Mouse (Mus musculus) hematopoietic stem cell, adult 5-6 weeks (primary cell): ENCODE measurements at regions not wholly inside any gene's neighbourhood (a gene's known extent, or its start where the extent isn't known, plus 50 kb on each side); places are given as distances from the start of the nearest gene placed in this dataset.

Experiments
- ATAC-seq, 2 experiments: fragments of 125-278 bp in 1 of 2; replicated peaks in 1 of 2; 2 replicates each; pipeline ENCODE4 v1.8.0; 2016 to 2017; ENCODE audit warnings: inconsistent platforms in 2 of 2, mild to moderate bottlenecking in 2 of 2, moderate number of reproducible peaks in 2 of 2, low read depth in 1 of 2, moderate TSS enrichment in 1 of 2; ENCODE audit not compliant: low FRiP score in 2 of 2, poor library complexity in 2 of 2, severe bottlenecking in 2 of 2, insufficient read depth in 1 of 2, low TSS enrichment in 1 of 2

- ATAC-seq = no peak
These were observed 145.9 kb upstream of the Rarb start for GRCm38 (mm10) chr14:16964717-16965391.

- ATAC-seq = no peak
These were observed 143.4 kb upstream of the Rarb start for GRCm38 (mm10) chr14:16962216-16962826.

- no peak for ATAC-seq
These were observed 138.8 kb upstream of the Rarb start for GRCm38 (mm10) chr14:16957802-16958201.

- no peak for ATAC-seq
These were observed 135.8 kb upstream of the Rarb start for GRCm38 (mm10) chr14:16954511-16955443.

GRCm38 (mm10) chr14:16948736-16949135 lies 129.8 kb upstream of the Rarb start:
- no peak for ATAC-seq

- no peak for ATAC-seq
These were observed 125.5 kb upstream of the Rarb start for GRCm38 (mm10) chr14:16944441-16944840.

- no peak for ATAC-seq
These were observed 124.6 kb upstream of the Rarb start for GRCm38 (mm10) chr14:16943531-16943930.

GRCm38 (mm10) chr14:16927136-16927535 lies 108.2 kb upstream of the Rarb start:
- ATAC-seq = no peak

GRCm38 (mm10) chr14:16901534-16902147 lies 82.7 kb upstream of the Rarb start:
- no peak for ATAC-seq

GRCm38 (mm10) chr14:16897747-16898544 lies 79.0 kb upstream of the Rarb start:
- ATAC-seq = no peak

- no peak for ATAC-seq
These were observed 78.0 kb upstream of the Rarb start for GRCm38 (mm10) chr14:16896974-16897373.

- ATAC-seq = no peak
These were observed 62.3 kb upstream of the Rarb start for GRCm38 (mm10) chr14:16881249-16881648.

- no peak for ATAC-seq
These were observed 50.3 kb upstream of the Rarb start for GRCm38 (mm10) chr14:16869221-16869620.
